Mouse (Mus musculus) thymus, postnatal 10 days (tissue): ENCODE results near the gene Sobp.

Source experiments
- DNase-seq, 2 experiments: peaks; one replicate each; pipeline ENCODE4 v3.0.0; 2021; ENCODE audit warnings: low spot score in 2 of 2

Sobp gene

GRCm38 (mm10) chr10:43159333-43159732, 15.0 kb downstream of the Sobp start:
- DNase-seq, result no peak

- DNase-seq, result no peak
Observed at GRCm38 (mm10) chr10:43158917-43159316, 15.4 kb downstream of the Sobp start.

- no peak for DNase-seq
Observed at GRCm38 (mm10) chr10:43155046-43155560, 19.2 kb downstream of the Sobp start.

- DNase-seq, result no peak
Observed at GRCm38 (mm10) chr10:43152643-43153042, 21.7 kb downstream of the Sobp start.

- DNase-seq, result no peak
Observed at GRCm38 (mm10) chr10:43148456-43148855, 25.9 kb downstream of the Sobp start.

GRCm38 (mm10) chr10:43143173-43143572, 31.2 kb downstream of the Sobp start:
- no peak for DNase-seq

GRCm38 (mm10) chr10:43134027-43134426, 40.3 kb downstream of the Sobp start:
- DNase-seq, result no peak

- DNase-seq, result no peak
Observed at GRCm38 (mm10) chr10:43128750-43129149, 45.6 kb downstream of the Sobp start.

- no peak for DNase-seq
Observed at GRCm38 (mm10) chr10:43124561-43124960, 49.8 kb downstream of the Sobp start.

- DNase-seq, result no peak
Observed at GRCm38 (mm10) chr10:43124156-43124555, 50.2 kb downstream of the Sobp start.

- DNase-seq, result no peak
Observed at GRCm38 (mm10) chr10:43123422-43123821, 50.9 kb downstream of the Sobp start.

- no peak for DNase-seq
Observed at GRCm38 (mm10) chr10:43120688-43121450, 53.5 kb downstream of the Sobp start.

- DNase-seq, result no peak
Observed at GRCm38 (mm10) chr10:43116083-43116927, 58.0 kb downstream of the Sobp start.

- DNase-seq, result no peak
Observed at GRCm38 (mm10) chr10:43112296-43112695, 62.0 kb downstream of the Sobp start.

- DNase-seq, result no peak
Observed at GRCm38 (mm10) chr10:43106616-43107015, 67.7 kb downstream of the Sobp start.

- no peak for DNase-seq
Observed at GRCm38 (mm10) chr10:43106196-43106595, 68.1 kb downstream of the Sobp start.

GRCm38 (mm10) chr10:43100513-43100912, 73.8 kb downstream of the Sobp start:
- DNase-seq, result no peak

GRCm38 (mm10) chr10:43099229-43099628, 75.1 kb downstream of the Sobp start:
- no peak for DNase-seq

GRCm38 (mm10) chr10:43097755-43098154, 76.6 kb downstream of the Sobp start:
- no peak for DNase-seq

- DNase-seq, result no peak
Observed at GRCm38 (mm10) chr10:43096614-43097013, 77.7 kb downstream of the Sobp start.

- no peak for DNase-seq
Observed at GRCm38 (mm10) chr10:43094537-43094936, 79.8 kb downstream of the Sobp start.

- no peak for DNase-seq
Observed at GRCm38 (mm10) chr10:43093440-43093839, 80.9 kb downstream of the Sobp start.

- no peak for DNase-seq
Observed at GRCm38 (mm10) chr10:43090040-43090439, 84.3 kb downstream of the Sobp start.
